In the genomic region with DNA sequence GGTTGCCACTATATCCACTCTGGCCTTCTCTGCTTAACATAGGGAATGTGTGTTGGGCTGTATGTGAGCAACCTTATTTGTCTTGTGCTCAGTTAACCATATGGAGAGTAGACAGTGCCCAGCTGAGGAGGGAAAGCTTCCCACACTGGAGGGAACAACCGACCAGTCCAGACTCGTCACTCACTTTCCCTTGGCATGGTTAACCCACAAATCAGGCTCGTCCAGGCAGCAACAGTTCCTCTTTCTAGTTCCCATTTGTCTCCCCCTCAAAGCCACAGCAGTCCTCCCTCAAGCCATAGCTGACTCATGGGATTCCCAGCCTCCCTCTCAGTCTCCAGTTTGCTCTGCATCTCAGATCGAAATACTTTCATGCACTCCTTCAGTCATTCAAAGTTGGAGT, we compare ENCODE assay signal across 15 mouse cellular contexts. TPM values are rescaled to one million over a fixed set of nuclear protein-coding genes. Genes with fewer than 3 reads are reported as not detected.
A peak's percentile ranks its signal among the peaks of the same experiment; 100 is the strongest.
DNase-seq lines count a peak whose midpoint lies in the region; ATAC-seq lines count a peak whose summit lies in the region.
"Had no signal": no experiment of that assay in that cellular context is flagged by ENCODE, and none has a peak within 500 bp of the region (broad histone marks: within the 10 kb centered on the region; RNA-seq: fewer than 3 reads in every experiment).

No protein-coding gene starts in this region.

- no peaks in the 10 kb centered on the region for H3K9me3 ChIP-seq in heart, embryonic 12.5 days (replicated peaks)
- H3K9me3 ChIP-seq: heart, embryonic 13.5 days; midbrain, embryonic 10.5 days; stomach, embryonic 15.5 days had no signal

- no peak overlapping the region for H3K9ac ChIP-seq in heart, embryonic 12.5 days
- H3K9ac ChIP-seq: heart, embryonic 13.5 days; stomach, embryonic 15.5 days had no signal

- peak; percentile 47 for DNase-seq in heart, adult 8-10 months (ENCODE audit: low spot score)
- peak; percentile 46 for DNase-seq in right cerebral cortex, postnatal 25 days
- DNase-seq in right cerebral cortex, postnatal 10 days (ENCODE audit: low spot score in 2 of 2), result no peak
- DNase-seq in gonadal fat pad, adult 2 months (ENCODE audit: low read depth), result peak; percentile 72
- DNase-seq in retina, postnatal 1 day, result no peak
- no peak for DNase-seq in adrenal gland, postnatal 4 days (ENCODE audit: low spot score in 2 of 2)
- DNase-seq: kidney, postnatal 10 days had no signal

- no peak overlapping the region for H3K4me3 ChIP-seq in heart, embryonic 12.5 days
- H3K4me3 ChIP-seq: heart, embryonic 13.5 days; midbrain, embryonic 10.5 days; stomach, embryonic 15.5 days had no signal

- no peak overlapping the region for H3K27ac ChIP-seq in heart, embryonic 12.5 days (ENCODE audit: poor library complexity, severe bottlenecking)
- H3K27ac ChIP-seq: heart, embryonic 13.5 days; hindbrain, postnatal 0 days; midbrain, embryonic 10.5 days; stomach, embryonic 15.5 days had no signal

- H3K4me1 ChIP-seq in heart, embryonic 12.5 days (replicated peaks), result peaks cover 9% of the 10 kb centered on the region
- H3K4me1 ChIP-seq: stomach, embryonic 15.5 days had no signal

- no peak overlapping the region for H3K4me2 ChIP-seq in heart, embryonic 12.5 days
- H3K4me2 ChIP-seq: heart, embryonic 13.5 days; stomach, embryonic 15.5 days had no signal

- no peaks in the 10 kb centered on the region for H3K36me3 ChIP-seq in heart, embryonic 12.5 days
- H3K36me3 ChIP-seq: heart, embryonic 13.5 days; midbrain, embryonic 10.5 days; stomach, embryonic 15.5 days had no signal

- no peak for ATAC-seq in heart, embryonic 12.5 days (ENCODE audit: insufficient number of reproducible peaks, low FRiP score)
- peak; percentile 84 for ATAC-seq in monocyte, adult 5-6 weeks (replicated peaks; ENCODE audit: insufficient number of reproducible peaks, low FRiP score, low TSS enrichment, poor library complexity, severe bottlenecking)
- ATAC-seq: activated CD4-positive, CD25-positive, alpha-beta regulatory T cell, adult 4 months; forebrain, embryonic 14.5 days; hindbrain, postnatal 0 days had no signal

- WGBS in heart, embryonic 12.5 days, result 42% methylated on average over 4 of the region's 4 CpGs

- H3K27me3 ChIP-seq in heart, embryonic 12.5 days (replicated peaks), result no peaks in the 10 kb centered on the region
- H3K27me3 ChIP-seq: heart, embryonic 13.5 days had no signal

RNA-seq across cellular contexts. Expression of a gene that starts 4.7 kb away (rescaled TPM):
- total RNA-seq in heart, adult 8-10 months (2022), result 10 to 100 TPM; 19.9 to 22.8 (median 21.4) TPM
- polyA plus RNA-seq in heart, embryonic 12.5 days (2016; fragmentation: Nextera tagmentation; extraction: Ambion mirVana), result 4.3 and 5.4 TPM in 2 replicates
- 14.0 and 20.5 TPM in 2 replicates for polyA plus RNA-seq in gonadal fat pad, adult 2 months (2012; rRNA removed)
- total RNA-seq in monocyte, adult 5-6 weeks (2017), result 37.3 to 47.3 TPM (median 46.8 TPM) in 3 replicates
- total RNA-seq in adrenal gland, postnatal 4 days (2021), result 10 to 100 TPM; 23.6 to 25.1 TPM

Comparison
In these comparisons a context has a peak if more than half of its experiments do, and no peak if none do; other contexts are left out.
1. DNase-seq: peak in heart, adult 8-10 months (single experiment), right cerebral cortex, postnatal 25 days (single experiment) and gonadal fat pad, adult 2 months (single experiment); none in right cerebral cortex, postnatal 10 days (0 of 2), retina, postnatal 1 day (single experiment) and adrenal gland, postnatal 4 days (0 of 2).